Mouse (Mus musculus) left cerebral cortex, postnatal 4 days (tissue): Measurements from ENCODE around the gene Bcl2l11. TPM values are rescaled to one million over a fixed set of nuclear protein-coding genes. Genes with fewer than 3 reads are reported as not detected.
"Not testable (repeated sequence)": the region's sequence is repeated elsewhere in the genome, so short reads cannot be mapped to it uniquely, and the experiment has no call there.

Experiments used
- DNase-seq: peaks from one replicate; pipeline ENCODE4 v3.0.0-alpha.2; 2022
- intact Hi-C: fragments of 180-260 bp; cut with DNase I; formaldehyde crosslinking; loops from one replicate; pipeline ENCODE4 v1.15.1; 2025
- total RNA-seq, 2 experiments: library from RNA; stranded (reverse); gene quantifications; 2 replicates each; pipeline ENCODE4 v1.2.3; 2021

The Bcl2l11 gene
- 1 to 10 TPM; 7.1 to 8.9 TPM for total RNA-seq

DNA sequence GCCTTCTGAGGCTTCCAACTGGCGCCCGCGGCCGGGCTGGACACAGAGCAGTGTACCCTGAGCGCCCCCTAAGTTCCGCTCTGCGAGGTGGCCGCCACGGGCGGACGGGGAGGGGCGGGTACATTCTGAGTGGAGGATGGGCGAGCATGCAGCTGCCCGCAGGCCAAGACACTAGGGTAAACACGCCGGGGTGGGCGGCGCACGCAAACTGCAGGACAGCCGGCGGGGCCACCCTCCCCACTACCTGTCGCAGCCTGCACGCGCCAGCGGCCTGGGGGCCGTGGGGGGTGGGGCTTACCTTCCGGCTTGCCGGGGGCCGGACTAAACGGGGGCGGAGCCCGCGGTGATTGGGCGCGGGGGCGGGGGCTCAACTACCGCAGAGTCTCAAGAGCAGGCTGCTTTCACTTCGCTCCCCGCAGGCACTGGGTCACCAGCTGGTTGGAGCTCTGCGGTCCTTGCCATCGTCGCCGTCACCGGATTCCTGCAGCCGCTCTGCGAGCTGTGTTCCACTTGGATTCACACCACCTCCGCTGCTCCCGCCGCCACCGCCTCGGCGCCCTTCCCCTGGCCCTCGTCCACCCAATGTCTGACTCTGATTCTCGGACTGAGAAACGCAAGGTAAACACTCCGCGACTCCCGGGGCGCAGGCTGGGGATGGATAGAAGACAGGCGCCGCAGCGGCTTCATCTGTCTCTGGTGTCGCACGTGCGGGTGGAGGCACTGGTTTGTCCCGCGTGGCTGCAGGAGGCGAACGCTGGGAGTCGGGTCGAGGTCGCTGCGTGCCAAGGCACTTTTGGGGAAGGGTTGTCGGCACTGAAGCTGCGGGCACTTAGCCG lies at the start of gene Bcl2l11:
TSS of gene Bcl2l11 (plus strand) at position 404 of the 836 bp plus-strand sequence.
- peak; percentile 96 for DNase-seq

DNA sequence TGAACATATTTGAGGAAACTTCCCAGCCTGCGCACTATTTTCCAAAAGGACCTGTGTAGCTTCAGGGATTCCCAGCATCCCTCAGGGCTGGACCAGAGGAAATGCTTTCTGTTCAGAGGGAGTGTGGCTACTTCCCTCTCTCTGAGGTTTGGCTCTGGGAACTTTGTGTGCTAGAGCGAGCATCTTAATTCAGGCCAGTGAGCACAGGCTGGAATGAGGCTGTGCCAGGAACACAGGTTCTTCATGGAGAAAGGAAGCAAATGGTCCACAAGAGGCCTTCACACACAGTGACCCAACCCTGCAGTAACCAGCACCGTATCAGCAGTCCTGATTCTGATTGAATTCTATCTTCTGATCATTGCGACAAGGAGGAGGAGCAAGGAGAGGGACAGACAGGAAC lies 48.9 kb upstream of the Bcl2l11 start:
- no peak for DNase-seq
- intact Hi-C loops: no loop called here

More for the DNA sequence above, at the start of gene Bcl2l11:
- intact Hi-C loops: no loop called here

DNA sequence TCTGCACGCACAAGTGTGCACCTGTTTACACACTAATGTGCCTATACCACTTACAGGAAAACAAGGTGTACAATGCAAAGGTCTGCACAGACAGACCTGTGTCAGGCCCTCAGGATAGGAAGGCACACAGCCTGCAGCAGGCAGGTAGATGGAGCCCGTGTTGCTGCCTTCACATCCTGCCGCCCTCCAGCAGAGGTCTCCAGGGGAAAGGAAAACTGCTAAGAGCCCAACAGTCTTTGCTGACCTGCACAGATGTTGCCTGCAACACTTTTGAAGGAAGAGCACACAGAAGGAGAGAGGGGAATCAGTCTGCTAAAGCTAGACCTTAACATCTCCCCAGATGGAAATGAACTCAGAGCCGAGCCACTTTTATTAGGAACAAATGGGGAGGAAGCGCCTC lies 47.0 kb upstream of the Bcl2l11 start:
- DNase-seq: no peak
- intact Hi-C loops: no loop called here

DNA sequence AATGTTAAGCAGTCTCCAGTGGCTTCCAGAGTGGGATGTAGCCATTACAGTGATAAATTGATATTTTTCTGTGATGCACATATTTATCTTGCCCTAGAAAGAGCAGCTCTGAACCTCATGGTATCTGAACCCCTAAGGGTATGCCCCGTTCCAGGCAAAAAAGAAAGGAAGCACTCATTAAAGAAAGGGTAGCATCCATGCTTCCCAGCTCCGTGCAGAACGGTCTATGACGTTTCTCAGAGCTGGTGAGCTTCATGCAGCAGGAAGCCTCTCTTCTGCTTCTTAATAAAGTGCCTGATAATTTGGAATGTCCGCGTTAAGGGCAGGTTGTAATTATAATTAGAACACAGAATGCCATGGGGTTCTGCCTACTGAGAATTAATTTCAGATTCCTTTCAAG lies 46.5 kb upstream of the Bcl2l11 start:
- intact Hi-C loops: no loop called here
- DNase-seq: no peak

DNA sequence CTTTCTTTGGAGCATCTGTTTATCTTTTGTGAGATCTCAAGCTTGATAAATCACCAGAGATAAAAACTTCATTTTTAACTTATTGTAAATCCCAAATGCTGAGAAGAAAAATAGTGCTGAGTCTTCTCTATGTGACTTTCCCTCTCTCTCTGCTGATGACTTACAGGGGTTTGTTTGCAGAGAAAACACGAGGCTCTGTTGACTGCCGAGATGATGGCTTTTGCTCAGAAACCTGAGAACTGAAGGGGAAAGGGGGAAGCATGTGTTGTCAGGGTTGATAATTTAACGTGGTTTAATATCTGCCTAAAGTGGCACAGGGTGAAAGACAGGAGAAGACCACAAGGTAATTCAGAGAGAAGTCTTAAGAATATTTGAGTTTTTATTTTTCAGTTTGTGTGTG lies 42.0 kb upstream of the Bcl2l11 start:
- DNase-seq: no peak
- intact Hi-C loops: no loop called here

DNA sequence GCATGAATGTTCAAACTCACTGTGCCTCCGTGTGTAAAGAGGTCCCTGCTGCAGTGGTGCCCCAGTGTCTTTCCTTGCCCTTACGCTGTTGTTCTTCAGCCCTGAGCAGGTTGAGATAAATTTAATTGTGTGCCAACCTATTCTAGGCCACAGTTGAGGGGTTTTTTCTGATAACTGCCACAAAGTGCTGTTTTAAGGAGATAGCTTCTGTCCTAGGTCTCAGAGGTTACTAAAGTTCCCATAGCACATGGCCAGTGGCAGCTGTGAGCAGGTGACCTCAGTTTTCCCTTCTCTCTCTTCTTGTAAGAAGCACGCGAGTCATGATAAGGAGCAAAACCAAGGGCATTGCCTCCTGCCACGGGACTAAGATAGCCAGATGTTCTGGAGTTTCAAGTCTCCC lies 41.2 kb upstream of the Bcl2l11 start:
- intact Hi-C loops: no loop called here
- DNase-seq: no peak

DNA sequence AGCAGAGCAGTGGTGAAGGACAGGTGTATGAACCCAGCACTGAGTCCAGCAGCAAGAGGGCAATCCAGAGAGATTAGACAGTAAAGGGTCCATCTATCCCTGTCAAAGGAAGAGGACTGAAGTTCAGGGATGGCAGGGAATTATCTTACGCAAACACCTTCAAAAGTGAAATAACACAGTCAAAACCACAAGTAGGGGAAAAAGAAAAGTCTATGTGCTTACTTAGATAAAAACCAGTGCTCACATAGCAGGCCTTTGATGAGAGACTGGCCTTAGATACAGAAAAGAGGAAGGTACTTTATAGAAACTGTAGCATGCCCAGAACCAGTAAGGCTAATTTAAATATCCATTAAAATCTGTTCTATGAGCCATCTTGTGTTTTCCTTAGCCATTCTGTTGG lies 40.4 kb upstream of the Bcl2l11 start:
- DNase-seq: no peak
- intact Hi-C loops: no loop called here

DNA sequence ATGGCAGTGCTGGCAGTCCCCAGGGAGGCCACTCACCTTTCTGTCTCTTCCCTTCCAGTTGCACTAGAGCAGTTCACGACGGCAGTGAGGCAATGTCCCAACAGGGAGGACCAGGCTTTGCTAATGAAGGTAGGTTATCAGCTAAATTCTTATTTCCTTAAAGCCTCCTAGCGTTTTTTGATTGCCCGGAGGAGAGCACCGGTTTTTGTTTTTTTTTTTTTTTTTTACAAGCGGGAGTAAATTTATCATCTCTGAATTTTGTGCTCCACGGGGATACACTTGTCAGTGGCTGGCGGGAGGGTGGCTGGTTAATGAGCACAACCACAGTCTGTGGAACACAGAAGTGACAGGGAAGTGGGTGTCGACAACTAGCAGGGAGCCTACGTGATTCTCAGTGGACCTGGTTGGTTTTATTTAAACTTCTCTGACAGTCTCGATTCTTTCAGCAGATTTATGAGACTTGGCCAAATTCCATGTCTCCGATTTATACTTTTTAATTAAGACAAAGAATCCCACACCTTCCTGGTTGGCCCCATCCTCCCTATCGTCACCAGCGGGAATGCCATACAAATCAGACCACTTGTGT lies 39.4 kb upstream of the Bcl2l11 start:
- intact Hi-C loops: no loop called here
- DNase-seq: no peak

DNA sequence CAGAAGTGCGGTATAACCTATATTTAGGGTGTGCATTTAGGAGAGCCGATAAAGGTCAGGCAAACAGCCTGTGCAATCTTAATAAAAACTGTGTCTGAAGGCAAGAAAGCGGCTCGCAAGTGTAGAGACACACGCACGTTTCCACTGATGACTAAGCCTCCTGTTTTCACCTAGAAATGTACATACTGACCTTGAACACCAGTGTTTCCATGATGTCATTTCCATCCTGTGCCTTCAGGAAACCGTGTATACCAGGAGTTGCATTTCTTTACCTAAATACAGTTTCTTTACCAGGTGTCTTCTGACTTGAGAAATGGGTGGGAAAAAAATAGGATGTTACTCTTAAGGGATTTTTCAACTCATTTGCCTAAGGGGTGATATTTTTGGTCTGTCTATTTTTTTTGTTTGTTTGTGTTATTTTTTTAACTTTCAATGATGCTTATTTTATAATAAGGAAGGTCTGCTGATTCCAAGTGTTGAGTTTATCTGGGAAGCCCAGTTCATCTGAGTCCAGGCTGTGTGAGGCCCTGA lies 38.8 kb upstream of the Bcl2l11 start:
- intact Hi-C loops: no loop called here
- no peak for DNase-seq

DNA sequence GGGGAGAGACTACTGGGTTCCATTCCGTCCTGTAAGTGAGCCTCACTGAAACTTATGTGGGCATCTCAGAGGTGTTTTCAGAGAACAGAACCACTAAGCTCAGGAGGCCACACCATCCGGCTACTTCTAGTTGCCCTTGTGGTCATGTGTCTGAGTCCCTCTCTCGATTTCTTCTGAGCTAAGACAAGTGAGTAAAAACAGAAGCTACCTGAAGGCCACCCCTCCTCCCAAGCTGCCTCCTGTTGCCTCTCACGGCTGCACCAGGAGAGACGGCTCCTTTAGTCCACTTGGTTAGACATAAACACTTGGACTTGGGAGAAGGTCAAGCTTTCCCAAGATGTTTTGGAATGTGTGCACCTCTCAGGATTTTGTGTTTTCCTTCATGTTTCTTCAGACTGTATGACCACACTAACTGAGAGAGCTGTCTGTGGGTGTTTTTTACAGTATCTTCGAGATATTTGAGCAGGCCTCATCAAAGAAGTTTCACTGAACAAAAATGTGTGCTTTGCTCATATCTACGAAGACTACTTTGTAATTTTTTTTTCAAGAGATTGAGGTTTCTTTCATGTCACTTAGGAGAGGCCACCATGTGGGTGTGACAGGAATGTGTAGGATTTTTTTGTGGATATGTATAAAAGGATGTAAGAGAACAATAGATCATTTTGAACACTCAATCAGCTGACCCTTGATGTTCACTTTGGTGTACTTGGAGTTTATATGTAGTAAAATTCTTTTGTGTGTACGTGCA lies 37.9 kb upstream of the Bcl2l11 start:
- intact Hi-C loops: no loop called here
- DNase-seq: no peak

DNA sequence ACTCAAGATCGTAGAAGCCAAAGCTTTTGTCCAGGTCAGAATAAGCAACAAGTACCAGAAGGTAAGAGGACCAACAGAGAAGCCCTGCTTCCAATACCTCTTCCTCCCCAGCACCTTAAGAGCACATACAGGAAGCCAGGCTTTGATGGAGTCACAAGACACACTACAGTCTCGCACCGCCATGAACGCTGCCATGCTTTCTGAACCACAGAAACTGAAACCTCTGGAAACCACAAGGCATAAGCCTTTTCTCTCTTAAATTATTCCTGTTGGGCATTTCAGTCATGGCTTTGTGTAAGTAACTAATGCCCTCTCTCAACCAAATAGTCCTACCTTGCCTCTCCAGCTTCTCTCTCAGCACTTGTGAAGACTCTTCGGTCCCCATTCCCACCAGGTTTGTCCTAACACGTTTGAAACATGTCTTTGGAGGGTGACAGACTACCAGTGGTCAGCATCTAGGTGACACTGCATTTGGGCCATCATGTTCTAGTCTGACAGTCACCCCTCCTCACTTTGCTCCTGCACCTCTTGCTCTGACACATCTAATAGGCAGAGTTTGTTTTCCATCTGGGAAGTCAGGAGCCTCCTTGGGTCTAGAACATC lies 35.5 kb upstream of the Bcl2l11 start:
- intact Hi-C loops: no loop called here
- DNase-seq: no peak

DNA sequence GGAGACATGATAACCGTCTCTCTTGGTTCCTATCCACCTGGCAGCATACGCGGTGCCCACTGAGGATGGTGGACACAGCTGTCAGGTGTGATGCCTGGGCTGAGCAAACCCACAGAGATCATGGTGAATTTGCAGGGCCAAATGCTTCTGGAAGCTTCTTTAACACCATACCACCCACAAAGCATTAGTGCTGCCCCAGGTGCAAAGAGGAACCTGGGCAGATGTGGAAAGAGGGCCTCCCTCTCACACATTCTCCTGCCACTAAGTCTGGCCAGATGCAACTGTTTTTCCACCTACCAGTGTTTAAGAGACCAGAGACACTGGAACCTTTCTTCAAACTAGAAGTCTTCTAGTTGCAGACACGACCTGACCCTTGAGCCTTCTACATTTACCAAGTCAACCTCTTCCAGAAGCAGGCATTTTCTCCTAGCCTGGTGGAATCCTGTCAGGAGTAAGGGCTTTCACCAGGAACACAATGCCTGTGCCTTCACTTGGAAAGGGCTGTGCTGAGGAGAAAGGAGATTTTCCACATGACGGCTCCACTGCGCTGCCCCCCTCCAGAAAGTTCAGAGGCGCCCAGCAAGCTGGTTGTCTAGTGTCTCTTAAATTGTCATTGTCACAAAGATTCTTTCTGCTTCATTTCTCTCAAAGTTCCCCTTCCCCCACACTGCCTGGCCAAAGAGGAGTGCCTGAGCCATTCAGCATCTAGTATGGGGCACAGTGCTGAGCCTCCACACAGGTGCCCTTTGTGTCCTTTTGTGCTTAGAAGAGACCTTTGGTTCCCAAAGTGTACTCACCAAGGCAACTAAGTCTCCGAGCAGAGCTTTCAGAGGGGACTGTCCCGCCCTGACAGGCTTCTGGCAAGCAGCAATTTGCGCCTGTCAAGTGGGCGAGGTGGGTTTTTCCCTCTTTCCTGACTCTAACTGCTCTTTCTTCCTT lies 34.1 kb upstream of the Bcl2l11 start:
- DNase-seq: no peak
- intact Hi-C loops: no loop called here

DNA sequence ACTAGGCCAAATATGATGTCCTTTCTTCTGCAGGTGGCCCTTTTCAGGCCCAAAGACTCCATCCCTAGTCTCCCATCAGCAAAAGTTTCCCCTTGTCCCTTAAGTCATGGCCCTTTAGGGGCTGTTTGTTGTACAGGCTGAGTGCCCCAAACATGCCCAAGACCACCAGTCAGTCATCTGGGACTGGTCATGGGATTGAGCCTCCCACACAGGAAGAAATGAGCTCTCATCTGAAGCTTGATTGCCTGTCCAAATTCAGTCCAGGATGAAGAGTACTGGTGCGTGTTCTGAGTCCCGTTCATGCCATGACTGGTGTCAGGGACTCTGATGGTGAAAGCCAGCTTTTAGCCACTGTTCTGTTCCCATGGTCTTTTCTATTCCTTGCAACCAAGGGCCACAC lies 33.4 kb upstream of the Bcl2l11 start:
- intact Hi-C loops: no loop called here
- no peak for DNase-seq

DNA sequence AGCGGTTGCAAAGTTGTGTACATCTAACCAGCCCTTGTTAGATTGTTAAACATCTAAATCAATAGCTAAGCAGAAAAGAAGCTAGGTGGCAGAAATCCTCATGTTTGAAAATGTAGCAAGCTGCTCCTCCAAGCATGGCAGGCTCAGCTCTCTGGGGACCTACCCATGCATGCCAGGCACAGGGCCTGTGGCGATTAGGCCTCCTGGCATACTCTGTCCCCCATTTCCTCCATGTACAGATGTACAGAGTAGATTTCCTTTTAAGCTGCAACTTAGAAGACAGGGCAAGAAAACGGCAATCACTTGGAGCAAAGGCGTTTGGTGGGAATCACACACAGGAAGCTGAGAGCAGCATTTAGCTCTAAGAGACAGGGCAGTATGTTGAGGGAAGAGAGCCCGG lies 31.6 kb upstream of the Bcl2l11 start:
- intact Hi-C loops: no loop called here
- DNase-seq: peak; percentile 13

DNA sequence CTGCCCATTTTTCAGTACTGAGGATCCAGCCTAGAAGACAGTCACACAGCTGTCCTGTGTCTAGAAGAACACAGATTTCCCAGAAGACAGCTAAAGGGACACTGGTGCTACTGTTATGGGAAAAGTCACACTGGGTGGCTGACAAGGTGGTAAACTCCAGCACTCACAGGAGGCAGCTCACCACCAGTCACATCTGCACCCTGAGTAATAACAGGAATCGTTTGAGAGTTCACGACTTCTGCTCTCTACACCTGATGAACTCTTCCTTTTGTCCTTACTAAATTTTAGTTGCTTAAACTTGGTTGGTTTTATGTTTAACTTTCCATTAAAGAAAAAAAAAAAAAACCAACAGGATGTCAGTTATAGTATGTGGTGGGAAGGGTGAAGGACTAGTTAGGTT lies 31.2 kb upstream of the Bcl2l11 start:
- intact Hi-C loops: no loop called here
- no peak for DNase-seq

DNA sequence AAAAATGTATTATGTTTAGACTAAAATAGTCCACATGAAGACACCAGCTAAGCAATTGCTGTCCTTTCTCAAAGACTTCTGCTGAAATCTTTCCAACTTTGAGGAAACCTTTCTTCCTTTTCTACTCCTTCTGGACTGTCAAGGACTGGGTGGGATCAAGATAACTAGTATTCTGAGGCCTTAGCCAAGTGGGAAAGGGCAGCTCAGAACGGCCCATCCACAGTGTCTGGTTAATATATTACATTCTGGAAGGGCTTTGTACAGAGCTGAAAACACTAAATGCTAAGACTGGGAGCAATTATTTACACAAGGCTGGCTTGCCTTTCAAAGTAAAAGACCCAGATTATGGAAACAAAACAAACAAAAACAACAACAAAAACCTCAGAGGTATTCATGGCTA lies 30.6 kb upstream of the Bcl2l11 start:
- DNase-seq: no peak
- intact Hi-C loops: no loop called here

DNA sequence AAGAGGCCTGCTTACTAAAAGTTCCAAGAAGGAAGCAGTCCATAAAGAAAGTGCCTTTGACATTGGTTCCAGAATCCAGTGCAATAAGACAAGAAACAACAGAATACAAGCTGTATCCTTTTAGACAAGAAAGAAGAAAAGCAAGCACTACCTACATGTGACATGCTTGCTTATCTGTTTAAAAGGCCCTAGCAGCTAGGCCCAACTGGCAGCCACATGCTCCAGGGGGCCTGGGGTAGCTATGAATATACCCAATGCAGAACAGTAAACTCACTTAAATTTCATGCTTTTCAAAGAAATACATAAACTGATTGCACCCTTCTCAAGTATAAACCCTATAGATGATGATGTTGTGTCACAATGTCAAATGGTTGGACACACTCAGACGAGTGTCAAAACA lies 29.8 kb upstream of the Bcl2l11 start:
- intact Hi-C loops: no loop called here
- DNase-seq: no peak

DNA sequence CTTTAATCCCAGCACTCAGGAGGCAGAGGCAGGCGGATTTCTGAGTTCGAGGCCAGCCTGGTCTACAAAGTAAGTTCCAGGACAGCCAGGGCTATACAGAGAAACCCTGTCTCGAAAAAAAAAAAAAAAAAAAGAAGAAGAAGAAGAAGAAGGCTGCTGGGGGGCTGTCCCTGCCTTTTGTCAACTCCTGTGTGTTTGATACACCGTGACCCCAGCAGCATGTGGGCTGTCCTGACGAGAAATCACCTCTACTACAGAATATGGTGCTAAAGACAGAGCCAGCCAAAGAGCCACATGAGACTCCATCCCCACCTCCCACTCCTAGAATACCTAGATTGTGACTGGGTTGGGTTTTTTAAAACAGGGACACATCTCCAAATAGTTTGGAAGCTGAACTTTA lies 27.7 kb upstream of the Bcl2l11 start:
- intact Hi-C loops, DNase-seq: not testable (repeated sequence)

DNA sequence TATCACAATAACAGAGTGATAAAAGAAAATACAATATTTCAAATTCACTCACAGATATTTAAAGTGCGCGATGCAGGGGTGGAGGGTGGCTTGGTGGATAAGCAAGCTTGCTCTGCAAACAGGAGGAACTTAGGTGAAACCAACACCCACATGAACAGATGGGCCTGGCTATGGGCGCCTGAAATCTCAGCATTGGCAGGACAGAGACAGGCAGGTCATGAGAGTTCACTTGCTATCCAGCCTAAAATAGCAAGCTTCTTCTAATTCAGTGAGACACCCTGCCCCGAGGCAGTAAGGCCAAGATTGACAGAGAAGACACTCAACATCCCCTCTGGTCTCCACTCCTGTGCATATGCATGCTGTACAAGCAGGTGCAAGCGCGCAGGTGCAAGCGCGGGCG lies 23.8 kb upstream of the Bcl2l11 start:
- DNase-seq: no peak
- intact Hi-C loops: no loop called here

DNA sequence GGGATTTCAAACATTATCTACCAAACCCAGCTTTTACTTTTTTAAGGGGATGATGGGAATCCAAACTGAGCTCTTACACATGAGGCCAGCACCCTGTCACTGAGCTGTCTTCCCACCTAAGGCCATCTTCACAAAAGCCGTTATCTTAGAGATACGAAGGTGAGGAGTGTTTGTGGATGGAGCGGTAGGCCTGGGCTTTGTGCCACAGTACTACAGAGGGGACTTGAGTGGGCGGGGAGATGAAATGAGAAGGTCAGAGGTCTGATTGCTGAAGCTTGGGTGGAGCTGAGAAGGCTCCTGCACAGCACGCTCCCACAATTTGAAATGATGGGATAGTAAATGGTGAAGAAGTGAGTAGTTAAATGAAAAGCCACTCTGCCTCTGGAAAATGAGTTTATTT lies 21.0 kb upstream of the Bcl2l11 start:
- intact Hi-C loops: no loop called here
- DNase-seq: no peak
